Comparison of ENCODE assay signal across 8 mouse cellular contexts in the genomic region with DNA sequence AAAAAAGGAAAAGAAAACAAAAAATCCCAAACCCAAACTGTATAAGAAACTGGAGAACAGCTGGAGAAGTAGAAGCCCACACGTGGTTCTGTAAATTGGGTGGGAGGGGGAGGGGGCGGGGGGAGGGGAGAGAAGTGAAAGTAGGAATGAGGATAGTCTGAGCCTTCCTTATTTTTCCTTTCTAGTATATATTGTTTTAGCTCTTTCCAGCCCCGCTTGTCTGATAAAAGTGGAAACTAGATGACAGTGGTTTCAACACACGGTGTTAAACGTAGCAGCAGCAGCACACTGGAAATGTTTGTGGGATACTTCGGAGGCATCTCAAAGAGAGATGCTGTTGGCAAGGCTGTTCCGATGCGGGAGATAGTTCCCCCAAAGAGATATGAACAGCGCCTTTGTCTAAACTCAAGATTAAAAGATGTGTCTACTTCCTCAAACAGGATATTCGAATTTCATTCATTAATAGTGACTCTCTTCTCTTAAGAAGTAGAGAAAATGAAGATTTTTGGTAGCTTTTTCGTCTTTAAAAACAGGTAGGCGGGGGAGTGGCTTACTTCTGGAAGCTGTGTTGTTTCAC.
DNase-seq lines count a peak whose midpoint lies in the region; ATAC-seq and TF ChIP-seq lines count a peak whose summit lies in the region.

No protein-coding gene starts in this region.

- WGBS in heart, embryonic 11.5 days (ENCODE audit: insufficient replicate concordance): 2% methylated on average over 12 of the region's 12 CpGs
- WGBS in limb, embryonic 11.5 days: 4% methylated on average over 12 of the region's 12 CpGs

- peak overlapping the region; percentile 30 for H3K4me3 ChIP-seq in heart, embryonic 11.5 days (ENCODE audit: low read depth, low read length)
- peak overlapping the region; percentile 31; the same call in 1 of the 2 replicates for H3K4me3 ChIP-seq in embryonic fibroblast, embryonic 13.5 days (ENCODE audit: insufficient read depth, low read length)
- H3K4me3 ChIP-seq in limb, embryonic 11.5 days (ENCODE audit: low read depth, low read length): no peak overlapping the region

- H3K4me2 ChIP-seq in heart, embryonic 11.5 days: peak overlapping the region; percentile 54
- H3K4me2 ChIP-seq in limb, embryonic 11.5 days (ENCODE audit: low read depth, severe bottlenecking): peak overlapping the region; percentile 41

- no peak overlapping the region for H3K9ac ChIP-seq in heart, embryonic 11.5 days (ENCODE audit: low read depth, low read length)
- no peak overlapping the region for H3K9ac ChIP-seq in limb, embryonic 11.5 days (ENCODE audit: low read length)

- peaks cover 4% of the 10 kb centered on the region; the same call in 1 of the 2 replicates for H3K4me1 ChIP-seq in heart, embryonic 11.5 days (ENCODE audit: control insufficient read depth, insufficient read depth, low read length)
- H3K4me1 ChIP-seq in embryonic fibroblast, embryonic 13.5 days (ENCODE audit: control insufficient read depth, insufficient read depth, low read length): no peaks in the 10 kb centered on the region
- peaks cover 8% of the 10 kb centered on the region for H3K4me1 ChIP-seq in limb, embryonic 11.5 days (ENCODE audit: control insufficient read depth, insufficient read depth, low read length)

- no peak for DNase-seq in heart, postnatal 4 days
- DNase-seq in B cell, adult 2 months: peak; percentile 24 to 39
- no peak for DNase-seq in limb, embryonic 11.5 days (ENCODE audit: low spot score)
- DNase-seq in spleen, postnatal 10 days (ENCODE audit: low spot score in 2 of 2): no peak
- no peak for DNase-seq in ovary, postnatal 10 days (ENCODE audit: low spot score)

- H3K27me3 ChIP-seq in heart, embryonic 11.5 days (ENCODE audit: control insufficient read depth, insufficient read depth, low read length): peaks cover 52% of the 10 kb centered on the region
- H3K27me3 ChIP-seq in limb, embryonic 11.5 days (ENCODE audit: control insufficient read depth, insufficient read depth, low read length): peaks cover 23% of the 10 kb centered on the region

- no peak for TF ChIP-seq POLR2A in embryonic fibroblast, embryonic 13.5 days (IDR thresholded peaks at IDR 0.05; ENCODE audit: low read depth, low read length)

- no peak for TF ChIP-seq CTCF in embryonic fibroblast, embryonic 13.5 days (IDR thresholded peaks at IDR 0.05; ENCODE audit: borderline replicate concordance, insufficient read depth, low read length)

- no peaks in the 10 kb centered on the region for H3K9me3 ChIP-seq in heart, embryonic 11.5 days (replicated peaks; ENCODE audit: control insufficient read depth, low read length)
- no peaks in the 10 kb centered on the region for H3K9me3 ChIP-seq in limb, embryonic 11.5 days (ENCODE audit: control insufficient read depth, low read length)

- no peak for ATAC-seq in heart, embryonic 11.5 days (replicated peaks; ENCODE audit: insufficient number of reproducible peaks, low FRiP score, low TSS enrichment)
- ATAC-seq in limb, embryonic 11.5 days (ENCODE audit: insufficient number of reproducible peaks, low FRiP score, low TSS enrichment, low read depth): no peak
- no peak for ATAC-seq in frontal cortex, adult (ENCODE audit: low TSS enrichment)

- H3K36me3 ChIP-seq in heart, embryonic 11.5 days (ENCODE audit: control insufficient read depth, insufficient read depth, low read length): no peaks in the 10 kb centered on the region
- no peaks in the 10 kb centered on the region for H3K36me3 ChIP-seq in limb, embryonic 11.5 days (ENCODE audit: control insufficient read depth, insufficient read depth, low read length)

- H3K27ac ChIP-seq in heart, embryonic 11.5 days (ENCODE audit: low read depth, low read length): no peak overlapping the region
- H3K27ac ChIP-seq in embryonic fibroblast, embryonic 13.5 days (ENCODE audit: insufficient read depth, low read length): no peak overlapping the region
- H3K27ac ChIP-seq in limb, embryonic 11.5 days (replicated peaks; ENCODE audit: low read depth, low read length): no peak overlapping the region

Comparison
In these comparisons a context has a peak if more than half of its experiments do, and no peak if none do; other contexts are left out.
1. DNase-seq: peak in B cell, adult 2 months (2 of 2); none in heart, postnatal 4 days (single experiment), limb, embryonic 11.5 days (single experiment), spleen, postnatal 10 days (0 of 2) and ovary, postnatal 10 days (single experiment).